Mouse (Mus musculus): ENCODE results near the gene Kcnh7. TPM values are rescaled to one million over a fixed set of nuclear protein-coding genes. Genes with fewer than 3 reads are reported as not detected.
A peak's percentile ranks its signal among the peaks of the same experiment; 100 is the strongest.

The Kcnh7 gene
- total RNA-seq, 2 experiments from 2014 or later, result not detected

- no peak for ATAC-seq (ENCODE audit: poor library complexity, severe bottlenecking)
These were observed 458.1 kb downstream of the Kcnh7 start for GRCm38 (mm10) chr2:62725946-62726345.

GRCm38 (mm10) chr2:62718411-62718810 lies 465.7 kb downstream of the Kcnh7 start:
- no peak for ATAC-seq (ENCODE audit: poor library complexity, severe bottlenecking)

- ATAC-seq (ENCODE audit: poor library complexity, severe bottlenecking), result no peak
These were observed 466.8 kb downstream of the Kcnh7 start for GRCm38 (mm10) chr2:62717270-62717669.

DNA sequence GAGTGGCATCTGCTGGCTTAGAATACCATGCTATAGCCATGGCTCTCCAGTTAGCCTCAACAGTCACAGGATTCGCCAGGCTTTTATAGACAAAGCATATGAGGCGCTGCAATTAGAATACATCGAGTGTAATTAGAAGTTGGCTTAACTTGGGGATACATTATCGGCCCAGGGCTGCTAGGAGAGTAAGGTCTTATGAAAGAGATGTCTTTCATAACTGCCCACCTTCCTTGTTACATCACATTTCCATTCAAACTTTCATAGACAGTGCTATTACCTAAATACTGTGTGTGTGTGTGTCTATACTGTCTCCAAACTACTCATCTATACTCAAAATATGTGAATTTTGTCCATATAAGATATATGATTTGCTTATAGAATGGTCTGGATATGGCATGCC lies 468.8 kb downstream of the Kcnh7 start:
- peak; percentile 70 for ATAC-seq (ENCODE audit: poor library complexity, severe bottlenecking)

DNA sequence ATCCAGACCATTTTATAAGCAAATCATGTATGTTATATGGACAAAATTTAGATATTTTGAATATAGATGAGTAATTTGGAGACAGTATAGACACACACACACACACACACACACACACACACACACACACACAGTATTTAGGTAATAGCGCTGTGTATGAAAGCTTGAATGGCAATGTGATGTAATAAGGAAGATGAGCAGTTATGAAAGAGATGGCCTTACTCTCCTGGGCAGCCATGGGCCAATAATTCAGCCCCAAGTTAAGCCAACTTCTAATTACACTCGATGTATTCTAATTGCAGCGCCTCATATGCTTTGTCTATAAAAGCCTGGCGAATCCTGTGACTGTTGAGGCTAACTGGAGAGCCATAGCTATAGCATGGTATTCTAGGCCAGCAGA lies 469.7 kb downstream of the Kcnh7 start:
- peak; percentile 61 for ATAC-seq (ENCODE audit: poor library complexity, severe bottlenecking)

- no peak for ATAC-seq (ENCODE audit: poor library complexity, severe bottlenecking)
These were observed 474.5 kb downstream of the Kcnh7 start for GRCm38 (mm10) chr2:62709633-62710032.

GRCm38 (mm10) chr2:62706313-62706712 lies 477.8 kb downstream of the Kcnh7 start:
- ATAC-seq (ENCODE audit: poor library complexity, severe bottlenecking), result peak; percentile 83

GRCm38 (mm10) chr2:62685934-62686333 lies 498.2 kb downstream of the Kcnh7 start:
- ATAC-seq (ENCODE audit: poor library complexity, severe bottlenecking), result no peak

DNA sequence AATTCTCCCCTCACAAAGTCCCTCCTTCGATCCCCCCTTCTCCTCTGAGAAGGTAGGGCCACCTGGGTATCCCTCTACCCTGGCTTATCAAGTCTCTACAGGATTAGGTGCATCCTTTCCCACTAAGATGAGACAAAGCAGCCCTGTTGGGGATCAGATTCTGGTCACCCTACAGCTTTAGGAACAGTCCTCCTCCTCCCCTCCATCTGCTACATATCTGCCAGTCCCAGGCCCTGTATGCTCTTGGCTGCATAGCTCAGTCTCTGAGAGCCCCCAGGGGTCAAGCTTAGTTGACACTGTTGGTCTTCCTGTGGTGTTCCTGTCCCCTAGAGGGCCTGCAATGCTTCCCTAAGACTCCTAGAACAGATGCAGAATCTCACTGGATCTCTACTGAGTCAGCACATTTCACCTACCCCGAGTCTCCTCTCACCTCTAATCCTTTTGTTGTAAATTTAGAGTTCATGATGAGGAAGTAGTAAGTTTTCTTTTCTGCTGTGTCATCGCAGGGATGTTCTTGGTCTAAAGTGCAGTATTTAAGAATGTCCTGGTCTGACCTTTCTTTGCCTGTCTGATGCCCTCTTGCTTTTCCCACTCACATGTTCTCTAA lies 499.0 kb downstream of the Kcnh7 start:
- ATAC-seq (ENCODE audit: poor library complexity, severe bottlenecking), result peak; percentile 87

DNA sequence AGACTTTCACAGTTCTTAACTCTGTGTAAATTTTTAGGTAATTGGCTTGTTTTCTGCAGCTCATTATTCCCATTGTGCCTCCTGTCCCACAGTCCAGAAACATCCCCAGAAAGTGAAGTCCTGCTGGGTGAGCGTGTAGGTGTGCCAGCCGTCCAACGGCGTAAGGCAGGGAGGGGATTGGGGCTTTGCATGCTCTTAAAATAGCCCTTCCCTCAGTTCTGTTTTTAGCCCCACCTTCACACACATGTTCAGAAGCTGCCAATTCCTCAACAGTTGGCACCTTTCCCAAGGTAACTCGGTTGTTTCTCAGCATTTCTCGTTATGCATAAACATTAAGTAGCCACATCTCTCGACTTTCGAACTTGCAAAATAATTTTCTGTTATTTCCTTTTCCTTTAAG lies 502.4 kb downstream of the Kcnh7 start:
- ATAC-seq (ENCODE audit: poor library complexity, severe bottlenecking), result no peak

GRCm38 (mm10) chr2:62672788-62673187 lies 511.3 kb downstream of the Kcnh7 start:
- peak; percentile 94 for ATAC-seq (ENCODE audit: poor library complexity, severe bottlenecking)

GRCm38 (mm10) chr2:62670767-62671166 lies 513.3 kb downstream of the Kcnh7 start:
- ATAC-seq (ENCODE audit: poor library complexity, severe bottlenecking), result no peak

- ATAC-seq (ENCODE audit: poor library complexity, severe bottlenecking), result no peak
These were observed 513.8 kb downstream of the Kcnh7 start for GRCm38 (mm10) chr2:62670301-62670700.

DNA sequence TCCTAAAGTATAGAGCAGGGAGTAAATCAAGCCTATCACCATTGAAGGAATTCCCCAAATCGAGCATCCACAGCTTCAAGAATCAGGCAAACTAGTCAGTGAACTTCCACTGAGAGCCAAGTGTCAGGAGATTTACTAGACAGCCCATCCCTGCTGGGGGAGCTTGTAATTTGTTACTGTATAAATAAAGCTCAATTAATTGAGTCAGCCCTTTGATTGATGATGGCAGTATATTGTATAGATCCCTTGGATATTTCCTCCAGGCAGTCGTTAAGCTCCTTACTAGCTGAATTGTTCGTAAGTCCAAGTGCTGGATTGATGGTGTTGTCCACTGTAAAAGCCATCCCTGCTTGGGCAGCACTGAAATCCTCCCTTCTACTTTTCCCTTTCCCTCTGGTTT lies 514.2 kb downstream of the Kcnh7 start:
- ATAC-seq (ENCODE audit: poor library complexity, severe bottlenecking), result no peak

GRCm38 (mm10) chr2:62665536-62665935 lies 518.6 kb downstream of the Kcnh7 start:
- ATAC-seq (ENCODE audit: poor library complexity, severe bottlenecking), result no peak

GRCm38 (mm10) chr2:62664839-62665238 lies 519.2 kb downstream of the Kcnh7 start:
- peak; percentile 22 for ATAC-seq (ENCODE audit: poor library complexity, severe bottlenecking)

DNA sequence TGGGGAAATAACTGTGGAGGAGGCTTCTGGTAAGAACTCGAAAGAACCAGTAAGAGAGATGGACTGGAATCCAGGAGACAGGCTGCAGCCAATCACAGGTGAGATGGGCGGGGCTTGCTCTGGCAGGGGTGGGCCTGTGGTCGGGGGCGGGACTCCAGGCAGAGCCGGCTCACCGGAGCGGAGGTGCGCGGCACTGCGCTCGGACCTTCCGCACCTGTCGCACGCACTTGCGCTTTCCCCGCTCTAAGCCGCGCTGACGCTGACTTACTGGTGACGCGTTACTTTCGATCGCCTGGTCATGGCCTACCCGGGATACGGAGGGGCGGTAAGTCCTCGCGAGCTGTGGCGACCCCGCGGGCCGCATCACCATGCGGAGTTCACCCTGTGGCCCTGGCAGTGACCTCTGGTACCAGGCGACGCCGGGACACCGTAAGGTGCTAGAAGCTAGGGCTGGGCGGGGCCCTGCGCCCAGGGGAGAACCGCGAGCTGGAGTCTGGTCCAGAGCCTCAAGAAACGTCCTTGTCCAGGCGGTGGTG lies 519.9 kb downstream of the Kcnh7 start, which contains the start of gene Gca:
Gene Gca (plus strand): TSS at position 151 of the 536 bp plus-strand sequence.
- peak; percentile 90 for ATAC-seq (ENCODE audit: poor library complexity, severe bottlenecking)

DNA sequence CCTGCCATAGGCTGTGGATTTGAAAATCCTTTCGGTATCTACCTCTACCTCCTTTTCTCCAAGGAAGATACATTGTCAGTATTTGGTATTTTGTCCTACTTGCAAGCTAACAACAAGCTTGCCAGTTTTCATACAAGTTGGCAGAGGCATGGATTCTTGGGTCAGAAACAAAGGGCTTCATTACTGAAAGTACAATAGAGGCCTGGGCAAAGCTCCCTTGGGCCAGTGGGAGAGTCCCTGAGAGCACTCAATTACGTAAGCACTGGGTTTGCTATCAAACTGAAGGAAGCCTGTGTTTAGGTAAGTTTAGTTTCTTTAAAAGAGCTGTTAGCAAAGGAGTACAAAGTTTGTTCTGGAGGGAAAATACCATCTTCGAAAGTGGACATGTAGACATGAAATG lies 521.5 kb downstream of the Kcnh7 start:
- ATAC-seq (ENCODE audit: poor library complexity, severe bottlenecking), result no peak

DNA sequence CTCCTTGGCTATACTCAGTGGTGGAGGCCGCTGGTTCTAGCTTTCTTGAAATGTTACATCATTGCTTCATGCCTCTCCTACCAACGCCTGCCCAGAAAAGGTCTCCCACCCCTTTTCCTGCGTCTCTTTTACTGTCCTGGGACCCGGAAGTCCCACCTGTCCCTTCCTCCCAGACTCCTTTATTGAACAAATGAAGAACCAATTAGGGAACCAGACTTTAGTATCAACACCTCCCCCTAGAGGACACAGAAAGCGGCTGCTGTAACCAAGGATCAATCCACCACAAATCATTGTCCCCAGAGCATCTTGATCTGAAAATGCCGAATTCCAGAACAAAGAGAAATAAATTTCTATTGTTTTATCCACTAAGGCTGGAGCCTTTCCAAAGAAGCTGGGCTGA lies 523.5 kb downstream of the Kcnh7 start:
- ATAC-seq (ENCODE audit: poor library complexity, severe bottlenecking), result no peak

- peak; percentile 73 for ATAC-seq (ENCODE audit: poor library complexity, severe bottlenecking)
These were observed 528.0 kb downstream of the Kcnh7 start for GRCm38 (mm10) chr2:62656072-62656471.

GRCm38 (mm10) chr2:62654519-62655338 lies 529.4 kb downstream of the Kcnh7 start:
- ATAC-seq (ENCODE audit: poor library complexity, severe bottlenecking), result peak; percentile 95

DNA sequence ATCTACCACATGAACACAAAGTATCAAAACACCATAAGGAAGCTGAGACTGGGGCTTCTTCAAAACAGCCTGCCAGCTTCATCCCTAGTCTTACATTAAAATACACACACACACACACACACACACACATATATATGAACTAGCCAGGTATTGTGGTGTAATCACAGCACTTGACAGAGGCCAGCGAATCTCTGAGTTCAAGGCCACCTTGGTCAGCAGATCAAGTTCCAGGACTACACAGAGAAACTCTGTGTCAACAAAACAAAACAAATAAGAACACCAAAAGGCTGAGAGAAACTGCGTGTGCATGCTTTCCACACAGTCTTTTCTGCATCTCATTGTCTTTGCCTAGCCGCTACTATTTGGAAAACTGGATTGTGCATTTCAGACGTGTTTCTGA lies 531.6 kb downstream of the Kcnh7 start:
- no peak for ATAC-seq (ENCODE audit: poor library complexity, severe bottlenecking)
